Comparison of ENCODE assay signal across 8 mouse cellular contexts in the genomic region with DNA sequence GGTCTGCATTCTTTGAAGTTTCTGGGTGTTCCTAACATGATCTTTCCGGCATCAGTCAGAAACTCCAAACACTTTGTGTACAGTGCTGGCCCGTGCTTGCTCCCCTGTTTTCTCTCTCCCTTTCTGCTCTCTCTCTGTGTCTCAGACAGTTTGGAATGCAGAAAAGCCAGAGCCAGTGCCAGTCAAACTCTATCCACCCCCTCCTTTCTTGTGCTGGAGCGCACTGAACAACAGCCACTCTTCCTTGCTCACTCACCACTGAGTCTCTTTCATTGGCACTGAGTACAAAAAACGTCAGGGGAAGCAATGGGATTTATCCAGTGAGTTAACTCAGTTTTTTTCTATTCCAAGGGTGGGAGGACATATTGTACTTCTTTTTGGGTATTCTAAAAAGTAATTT.
DNase-seq lines count a peak whose midpoint lies in the region; ATAC-seq and TF ChIP-seq lines count a peak whose summit lies in the region.

No protein-coding gene starts in this region.

- H3K27me3 ChIP-seq in midbrain, postnatal 0 days (ENCODE audit: insufficient read depth, low read length), result no peaks in the 10 kb centered on the region
- no peaks in the 10 kb centered on the region for H3K27me3 ChIP-seq in thymus, adult 2 months (ENCODE audit: control insufficient read depth, insufficient read depth, low read length)

- WGBS in midbrain, postnatal 0 days, result 17% methylated on average over 4 of the region's 4 CpGs
- 86% methylated on average over 4 of the region's 4 CpGs for WGBS in thymus, adult 2 months

- no peak overlapping the region for H3K4me2 ChIP-seq in midbrain, postnatal 0 days (ENCODE audit: low read depth, low read length, poor library complexity, severe bottlenecking)

- no peak overlapping the region for H3K9ac ChIP-seq in midbrain, postnatal 0 days (replicated peaks; ENCODE audit: low read length, poor library complexity, severe bottlenecking)

- peak; percentile 27 for DNase-seq in left cerebral cortex, adult 11 months (ENCODE audit: low spot score)
- no peak for DNase-seq in left cerebral cortex, adult 8-10 months (ENCODE audit: low spot score in 2 of 2)
- peak; percentile 38 for DNase-seq in embryo, embryonic 9.5 days (ENCODE audit: extremely low spot score)
- DNase-seq in heart, adult 8-10 months (ENCODE audit: low spot score), result peak; percentile 31
- peak; percentile 27 for DNase-seq in kidney, postnatal 14 days
- DNase-seq in midbrain, postnatal 0 days (ENCODE audit: low spot score), result peak; percentile 73
- no peak for DNase-seq in thymus, adult 2 months
- no peak for DNase-seq in cerebellum, adult 11-12 months

- no peaks in the 10 kb centered on the region for H3K9me3 ChIP-seq in midbrain, postnatal 0 days (ENCODE audit: low read length)

- H3K4me3 ChIP-seq in midbrain, postnatal 0 days (ENCODE audit: low read depth, low read length), result no peak overlapping the region
- no peak overlapping the region for H3K4me3 ChIP-seq in thymus, adult 2 months (ENCODE audit: control insufficient read depth, insufficient read depth, low read length)

- H3K4me1 ChIP-seq in midbrain, postnatal 0 days (ENCODE audit: insufficient read depth, low read length), result no peaks in the 10 kb centered on the region
- H3K4me1 ChIP-seq in thymus, adult 2 months (replicated peaks; ENCODE audit: control insufficient read depth, insufficient read depth, low read length), result no peaks in the 10 kb centered on the region

- no peak for TF ChIP-seq CTCF in midbrain, postnatal 0 days (IDR thresholded peaks at IDR 0.05)
- TF ChIP-seq CTCF in thymus, adult 2 months (IDR thresholded peaks at IDR 0.05; ENCODE audit: borderline replicate concordance, control insufficient read depth, extremely low read depth, insufficient read depth, low read length, poor library complexity), result no peak

- no peak overlapping the region for H3K27ac ChIP-seq in midbrain, postnatal 0 days (ENCODE audit: low read depth, low read length)
- no peak overlapping the region for H3K27ac ChIP-seq in thymus, adult 2 months (ENCODE audit: control insufficient read depth, insufficient read depth, low read length)

- TF ChIP-seq POLR2A in thymus, adult 2 months (IDR thresholded peaks at IDR 0.05; ENCODE audit: control insufficient read depth, extremely low read depth, insufficient read depth, low read length, poor library complexity), result no peak

- H3K36me3 ChIP-seq in midbrain, postnatal 0 days (ENCODE audit: insufficient read depth, low read length), result no peaks in the 10 kb centered on the region
- H3K36me3 ChIP-seq in thymus, adult 2 months (ENCODE audit: control insufficient read depth, insufficient read depth, low read length), result no peaks in the 10 kb centered on the region

- peak; percentile 38; the same call in 1 of the 2 replicates for ATAC-seq in midbrain, postnatal 0 days (ENCODE audit: low FRiP score)

Comparison
In these comparisons a context has a peak if more than half of its experiments do, and no peak if none do; other contexts are left out.
1. DNase-seq: peak in left cerebral cortex, adult 11 months (single experiment), embryo, embryonic 9.5 days (single experiment), heart, adult 8-10 months (single experiment), kidney, postnatal 14 days (single experiment) and midbrain, postnatal 0 days (single experiment); none in left cerebral cortex, adult 8-10 months (0 of 2), thymus, adult 2 months (single experiment) and cerebellum, adult 11-12 months (single experiment).